Mouse (Mus musculus): ENCODE results near the gene Gm9508. TPM values are rescaled to one million over a fixed set of nuclear protein-coding genes. Genes with fewer than 3 reads are reported as not detected.
A peak's percentile ranks its signal among the peaks of the same experiment; 100 is the strongest.

Gm9508 gene
- polyA plus RNA-seq, 1 experiment = not detected

DNA sequence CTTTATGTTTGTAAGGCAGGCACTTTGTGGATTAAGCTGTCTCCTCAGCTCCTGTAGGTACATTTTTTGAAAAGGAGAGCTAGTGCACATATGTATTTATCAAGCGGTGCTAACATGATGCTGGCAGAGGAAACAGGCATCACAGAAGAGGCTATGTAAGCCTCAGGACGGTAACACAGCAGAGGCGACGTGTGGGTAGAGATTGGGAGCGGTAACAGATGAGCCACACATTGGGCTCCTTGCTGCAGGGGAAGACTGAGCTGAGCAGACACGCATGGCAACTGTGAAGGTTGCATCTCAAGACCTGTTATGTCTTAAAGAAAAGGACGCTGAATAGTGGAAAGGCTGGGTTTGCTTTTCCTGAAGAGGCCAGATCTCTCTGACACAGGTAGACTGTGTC, 14.0 kb downstream of the Gm9508 start:
- TF ChIP-seq CTCF (IDR thresholded peaks at IDR 0.05; ENCODE audit: insufficient read depth, low read depth, low read length) (no peak), POLR2A (IDR thresholded peaks at IDR 0.05; ENCODE audit: insufficient read depth, low read depth, low read length) (no peak)
- 81% methylated on average over 7 of the region's 7 CpGs for WGBS
- Histone ChIP-seq H3K4me1 (ENCODE audit: control insufficient read depth, insufficient read depth, low read length) (peaks cover 14% of the 10 kb centered on the region), H3K4me3 (ENCODE audit: insufficient read depth, low read depth, low read length) (no peak overlapping the region), H3K27ac (ENCODE audit: insufficient read depth, low read depth, low read length) (no peak overlapping the region)

DNA sequence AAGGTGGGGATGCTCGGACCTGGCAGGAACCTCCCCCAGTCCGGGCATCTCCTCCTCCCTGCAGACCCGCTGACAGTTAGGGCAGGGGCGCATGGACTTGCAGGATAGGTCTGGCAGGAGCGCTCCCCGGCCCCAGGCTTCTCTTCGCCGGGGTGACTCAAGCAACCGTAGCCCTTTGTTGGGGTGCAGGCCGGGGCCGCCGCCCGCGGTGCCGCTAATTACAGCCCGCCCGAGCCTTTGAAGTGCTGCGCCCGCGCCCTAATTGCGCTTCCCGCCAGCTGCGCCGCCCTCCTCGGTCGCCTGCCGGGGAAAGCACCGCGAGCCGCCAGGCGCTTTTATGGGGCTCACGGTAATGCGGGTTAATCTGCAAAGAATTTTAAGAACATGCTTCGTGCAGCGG, 19.5 kb downstream of the Gm9508 start:
- under 1% methylated on average over 35 of the region's 35 CpGs for WGBS
- H3K4me3 ChIP-seq (ENCODE audit: insufficient read depth, low read depth, low read length) = 0 out of 2 replicates have a peak overlapping the region, but pooled peaks have one; percentile 3

DNA sequence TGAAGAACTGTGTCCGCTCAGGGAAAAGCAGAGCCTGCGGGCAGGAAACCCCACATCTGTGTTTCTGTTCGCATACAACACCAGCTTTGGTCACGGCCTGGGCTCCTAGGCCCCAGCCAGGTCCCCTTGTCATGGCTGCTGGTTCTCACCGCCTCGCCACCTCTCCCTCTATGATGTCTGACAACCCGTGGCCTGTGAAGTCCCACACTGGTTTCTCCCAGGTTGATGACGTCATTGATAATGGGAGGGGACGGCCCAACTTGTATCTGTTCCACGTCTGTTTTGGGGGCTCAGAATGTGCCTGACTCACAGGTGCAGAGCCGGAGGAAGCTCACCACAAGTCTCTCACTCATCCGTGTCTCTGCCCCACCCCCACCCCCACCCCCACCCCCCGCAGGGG, 23.3 kb downstream of the Gm9508 start:
- peaks cover 14% of the 10 kb centered on the region for H3K4me1 ChIP-seq (ENCODE audit: control insufficient read depth, insufficient read depth, low read length)
- no peak overlapping the region for H3K4me3 ChIP-seq (ENCODE audit: insufficient read depth, low read depth, low read length)
- TF ChIP-seq CTCF (IDR thresholded peaks at IDR 0.05; ENCODE audit: insufficient read depth, low read depth, low read length) (no peak), POLR2A (IDR thresholded peaks at IDR 0.05; ENCODE audit: insufficient read depth, low read depth, low read length) (no peak)
- 70% methylated on average over 13 of the region's 13 CpGs for WGBS
- no peak overlapping the region for H3K27ac ChIP-seq (ENCODE audit: insufficient read depth, low read depth, low read length)

More for the DNA sequence above, 19.5 kb downstream of the Gm9508 start:
- H3K4me1 ChIP-seq (ENCODE audit: control insufficient read depth, insufficient read depth, low read length) = peaks cover 14% of the 10 kb centered on the region
- H3K27ac ChIP-seq (ENCODE audit: insufficient read depth, low read depth, low read length) = no peak overlapping the region
- TF ChIP-seq CTCF (IDR thresholded peaks at IDR 0.05; ENCODE audit: insufficient read depth, low read depth, low read length) = no peak

DNA sequence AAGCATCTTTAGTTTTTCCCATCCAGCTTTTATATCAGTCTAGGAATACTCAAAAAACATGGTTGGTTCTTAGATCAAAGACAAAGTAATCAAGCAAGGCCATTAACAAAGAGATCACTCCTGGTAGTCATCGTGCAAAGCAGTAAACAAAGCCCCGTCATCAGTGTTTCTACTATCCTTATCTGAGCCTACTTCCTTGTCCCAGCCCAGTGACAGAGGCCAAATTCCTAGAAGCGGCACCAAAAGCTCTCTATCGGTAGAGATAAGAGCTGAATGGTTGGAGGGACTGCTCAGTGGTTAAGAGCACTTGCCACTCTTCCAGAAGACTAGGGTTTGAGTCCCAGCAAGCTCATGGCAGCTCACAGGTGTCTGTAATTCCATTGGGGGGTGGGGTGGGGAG, 25.5 kb downstream of the Gm9508 start:
- Histone ChIP-seq H3K27ac (ENCODE audit: insufficient read depth, low read depth, low read length) (no peak overlapping the region), H3K4me1 (ENCODE audit: control insufficient read depth, insufficient read depth, low read length) (peaks cover 2% of the 10 kb centered on the region; the same call in 1 of the 2 replicates), H3K4me3 (ENCODE audit: insufficient read depth, low read depth, low read length) (no peak overlapping the region)
- TF ChIP-seq POLR2A (IDR thresholded peaks at IDR 0.05; ENCODE audit: insufficient read depth, low read depth, low read length) = no peak
- no peak for TF ChIP-seq CTCF (IDR thresholded peaks at IDR 0.05; ENCODE audit: insufficient read depth, low read depth, low read length)
- WGBS = 85% methylated on average over 4 of the region's 4 CpGs

DNA sequence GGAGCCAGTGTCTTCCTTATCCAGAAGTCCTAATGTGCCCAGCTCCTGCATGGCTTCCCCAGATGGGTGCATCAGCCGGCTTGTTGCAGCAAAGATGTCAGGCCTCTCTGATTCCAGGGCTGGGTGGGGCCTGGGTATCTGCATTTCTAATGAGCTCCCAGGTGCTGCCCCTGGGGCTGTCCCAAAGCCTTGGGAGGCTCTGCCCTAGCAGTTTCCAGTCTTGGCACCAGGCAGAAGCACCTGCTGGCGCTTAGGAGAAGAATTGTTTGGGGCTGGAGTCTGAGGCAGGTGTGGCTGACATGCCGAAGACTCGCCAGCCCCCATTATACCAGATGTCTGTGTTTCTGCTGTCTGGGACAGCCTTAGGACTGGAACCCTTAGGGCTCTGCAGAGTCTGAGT, 26.3 kb downstream of the Gm9508 start:
- 85% methylated on average over 4 of the region's 4 CpGs for WGBS
- TF ChIP-seq POLR2A (IDR thresholded peaks at IDR 0.05; ENCODE audit: insufficient read depth, low read depth, low read length) = no peak
- no peak for TF ChIP-seq CTCF (IDR thresholded peaks at IDR 0.05; ENCODE audit: insufficient read depth, low read depth, low read length)
- Histone ChIP-seq H3K27ac (ENCODE audit: insufficient read depth, low read depth, low read length) (no peak overlapping the region), H3K4me3 (ENCODE audit: insufficient read depth, low read depth, low read length) (no peak overlapping the region), H3K4me1 (ENCODE audit: control insufficient read depth, insufficient read depth, low read length) (peaks cover 4% of the 10 kb centered on the region; the same call in 1 of the 2 replicates)

DNA sequence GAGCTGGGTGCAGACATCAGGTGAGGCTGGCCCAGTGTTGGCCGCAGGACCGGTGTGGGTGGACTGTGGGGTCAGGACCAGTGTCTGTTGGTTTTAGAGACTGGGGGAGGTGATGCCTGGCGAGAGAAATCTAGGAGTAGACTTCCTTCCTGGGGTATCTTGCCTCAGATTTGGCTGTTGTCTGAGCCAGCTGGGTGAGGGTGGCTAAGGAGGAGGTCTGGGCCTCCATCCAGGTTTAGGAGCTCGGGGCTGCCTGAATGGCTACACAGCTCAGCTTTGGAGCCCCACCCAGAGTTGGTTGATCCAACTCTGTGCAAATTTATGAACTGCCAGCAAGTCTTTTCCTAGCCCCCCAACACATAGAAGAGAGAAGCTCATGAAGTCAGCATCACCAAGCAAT, 29.6 kb downstream of the Gm9508 start:
- no peak for TF ChIP-seq CTCF (IDR thresholded peaks at IDR 0.05; ENCODE audit: insufficient read depth, low read depth, low read length)
- H3K4me1 ChIP-seq (ENCODE audit: control insufficient read depth, insufficient read depth, low read length) = peaks cover 2% of the 10 kb centered on the region; the same call in 1 of the 2 replicates
- no peak overlapping the region for H3K4me3 ChIP-seq (ENCODE audit: insufficient read depth, low read depth, low read length)
- no peak overlapping the region for H3K27ac ChIP-seq (ENCODE audit: insufficient read depth, low read depth, low read length)
- 74% methylated on average over 4 of the region's 4 CpGs for WGBS

DNA sequence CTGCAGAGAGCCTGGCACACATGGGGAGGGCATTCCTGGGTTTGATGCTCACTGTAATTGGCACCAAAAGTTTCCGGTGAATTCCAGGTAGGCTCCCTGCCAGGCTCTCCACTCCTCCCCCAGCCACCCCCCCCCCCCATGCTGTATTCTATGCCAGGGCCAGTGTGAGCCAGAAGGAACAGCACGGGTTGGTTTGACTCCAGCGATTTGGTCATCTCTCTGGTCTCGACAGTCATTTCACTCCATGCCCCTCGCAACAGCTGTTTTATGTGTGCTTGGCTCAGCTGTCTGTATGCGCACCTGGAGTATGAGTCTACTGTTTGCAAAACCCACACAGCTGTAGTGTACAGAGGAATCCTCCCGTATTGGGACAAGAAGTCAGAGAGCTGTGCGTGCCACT, 30.7 kb downstream of the Gm9508 start:
- 57% methylated on average over 8 of the region's 8 CpGs for WGBS
- H3K4me1 ChIP-seq (ENCODE audit: control insufficient read depth, insufficient read depth, low read length) = peaks cover 2% of the 10 kb centered on the region; the same call in 1 of the 2 replicates
- TF ChIP-seq POLR2A (IDR thresholded peaks at IDR 0.05; ENCODE audit: insufficient read depth, low read depth, low read length) (no peak), CTCF (IDR thresholded peaks at IDR 0.05; ENCODE audit: insufficient read depth, low read depth, low read length) (no peak)
- no peak overlapping the region for H3K4me3 ChIP-seq (ENCODE audit: insufficient read depth, low read depth, low read length)
- no peak overlapping the region for H3K27ac ChIP-seq (ENCODE audit: insufficient read depth, low read depth, low read length)

DNA sequence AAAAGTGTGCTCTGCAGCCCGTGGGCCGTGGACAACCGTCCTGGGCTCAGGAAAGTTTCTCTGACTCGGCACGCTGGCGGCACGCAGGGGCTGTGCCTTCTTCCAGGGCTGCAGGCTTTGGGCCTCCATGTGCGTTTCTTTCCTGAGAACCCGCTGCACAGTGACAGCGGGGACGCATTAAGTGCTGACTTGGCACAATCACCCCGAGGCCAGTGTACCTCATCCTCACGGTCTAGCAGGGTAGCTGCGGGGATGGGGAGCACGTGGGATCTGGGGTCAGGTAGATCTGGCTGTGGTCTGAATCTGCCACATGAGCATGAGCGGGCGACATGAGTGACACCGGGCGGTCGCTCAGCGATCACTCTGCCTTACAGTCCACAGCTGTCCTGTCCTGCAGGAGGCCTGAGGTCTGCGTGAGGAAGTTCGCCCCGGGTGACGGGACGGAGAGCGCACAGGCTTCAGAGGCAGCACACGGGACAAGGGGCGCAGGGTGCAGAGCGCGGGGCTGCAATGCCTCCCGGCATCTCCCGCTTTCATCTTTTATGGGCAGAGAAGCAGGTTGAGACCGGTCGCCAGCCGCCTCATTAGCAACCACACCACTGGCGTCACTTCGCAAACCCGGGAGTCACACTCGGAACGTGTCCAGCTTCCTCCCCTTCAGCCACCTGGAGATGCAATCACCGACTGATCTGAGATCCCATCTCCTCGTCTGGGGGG, 32.9 kb downstream of the Gm9508 start:
- Histone ChIP-seq H3K4me3 (ENCODE audit: insufficient read depth, low read depth, low read length) (no peak overlapping the region), H3K27ac (ENCODE audit: insufficient read depth, low read depth, low read length) (no peak overlapping the region), H3K4me1 (ENCODE audit: control insufficient read depth, insufficient read depth, low read length) (peaks cover 2% of the 10 kb centered on the region; the same call in 1 of the 2 replicates)
- TF ChIP-seq POLR2A (IDR thresholded peaks at IDR 0.05; ENCODE audit: insufficient read depth, low read depth, low read length) = no peak
- TF ChIP-seq CTCF (IDR thresholded peaks at IDR 0.05; ENCODE audit: insufficient read depth, low read depth, low read length) = no peak
- 68% methylated on average over 43 of the region's 43 CpGs for WGBS

DNA sequence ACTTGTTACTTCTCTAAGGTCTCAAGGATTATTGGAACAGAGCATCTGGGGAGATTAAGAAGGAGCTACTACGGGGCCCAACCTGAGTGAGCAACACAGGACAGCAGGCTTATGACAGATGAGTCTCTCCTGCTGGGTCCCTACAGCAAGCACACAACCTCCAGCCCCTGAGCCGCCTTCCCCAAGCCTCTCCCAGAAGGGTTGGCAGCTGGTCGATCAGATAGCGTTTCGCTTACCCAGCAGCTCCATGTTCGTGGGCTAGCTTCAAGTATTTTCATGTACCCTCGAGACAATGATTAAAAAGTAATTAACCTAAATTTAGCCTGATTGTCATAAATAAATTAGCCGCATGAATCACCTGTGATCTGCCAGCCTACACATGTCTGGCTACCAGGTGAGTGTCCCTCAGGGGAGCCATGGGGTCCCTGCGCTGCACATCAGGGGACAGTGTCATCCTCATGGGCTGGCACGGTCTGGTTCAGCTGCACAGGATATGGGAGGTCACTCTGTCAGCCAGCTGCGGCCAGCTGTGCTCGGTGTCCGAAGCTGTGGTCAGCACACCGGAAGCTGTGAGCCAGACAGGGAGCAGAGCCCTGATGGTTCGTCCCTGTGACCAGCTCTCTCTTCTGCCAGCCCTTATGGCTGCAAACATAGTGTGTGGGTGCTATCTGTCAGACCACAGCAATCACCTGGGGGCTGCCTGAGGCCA, 38.6 kb downstream of the Gm9508 start:
- TF ChIP-seq POLR2A (IDR thresholded peaks at IDR 0.05; ENCODE audit: insufficient read depth, low read depth, low read length) (no peak), CTCF (IDR thresholded peaks at IDR 0.05; ENCODE audit: insufficient read depth, low read depth, low read length) (no peak)
- 87% methylated on average over 15 of the region's 15 CpGs for WGBS
- no peak overlapping the region for H3K27ac ChIP-seq (ENCODE audit: insufficient read depth, low read depth, low read length)
- H3K4me3 ChIP-seq (ENCODE audit: insufficient read depth, low read depth, low read length) = no peak overlapping the region
- no peaks in the 10 kb centered on the region for H3K4me1 ChIP-seq (ENCODE audit: control insufficient read depth, insufficient read depth, low read length)

All from olfactory bulb, adult 2 months (tissue).